Mouse (Mus musculus): ENCODE measurements around the gene Olfr1024.

Olfr1024 gene

DNA sequence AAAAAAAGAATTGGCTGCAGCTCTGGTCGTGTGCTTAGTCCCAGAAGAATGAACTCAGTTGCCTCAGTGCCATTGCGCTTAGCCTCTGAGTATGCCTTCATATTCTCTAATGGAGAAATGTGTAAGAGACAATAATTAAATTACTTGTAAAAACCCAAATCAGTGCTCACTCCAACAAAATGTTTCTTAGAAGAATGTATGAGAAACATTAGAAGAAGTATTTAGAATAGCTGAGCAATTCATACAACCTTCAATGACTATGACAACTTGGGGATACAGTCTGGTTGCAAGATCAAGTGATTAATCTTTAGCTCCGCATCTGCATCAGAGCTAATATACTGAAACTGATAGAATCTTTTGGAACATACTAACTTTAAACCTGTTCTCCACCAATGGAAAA, at the start of gene Olfr1024:
Gene Olfr1024, minus strand, starts transcription at position 101 of the 400 bp plus-strand sequence.
- DNase-seq (ENCODE audit: low spot score in 2 of 2): no peak

DNA sequence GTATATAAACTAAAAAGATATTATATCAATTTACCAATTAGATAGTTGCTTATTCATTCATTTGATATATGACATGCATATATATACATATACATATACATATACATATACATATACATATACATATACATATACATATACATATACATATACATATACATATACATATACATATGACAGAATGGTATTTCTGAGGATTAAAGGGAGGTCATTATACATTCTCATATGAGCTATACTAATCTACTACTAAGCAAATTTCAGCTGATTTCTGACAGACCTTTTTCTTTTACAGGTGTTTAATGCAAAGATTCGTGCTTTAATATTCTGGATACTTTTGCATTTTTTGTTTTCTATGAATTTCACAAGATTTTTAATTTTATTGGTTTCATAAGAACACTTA, 45.3 kb upstream of the Olfr1024 start, which contains the start of gene Olfr1028:
Gene Olfr1028, plus strand, starts transcription at position 301 of the 400 bp plus-strand sequence.
- DNase-seq (ENCODE audit: low spot score in 2 of 2): no peak

DNA sequence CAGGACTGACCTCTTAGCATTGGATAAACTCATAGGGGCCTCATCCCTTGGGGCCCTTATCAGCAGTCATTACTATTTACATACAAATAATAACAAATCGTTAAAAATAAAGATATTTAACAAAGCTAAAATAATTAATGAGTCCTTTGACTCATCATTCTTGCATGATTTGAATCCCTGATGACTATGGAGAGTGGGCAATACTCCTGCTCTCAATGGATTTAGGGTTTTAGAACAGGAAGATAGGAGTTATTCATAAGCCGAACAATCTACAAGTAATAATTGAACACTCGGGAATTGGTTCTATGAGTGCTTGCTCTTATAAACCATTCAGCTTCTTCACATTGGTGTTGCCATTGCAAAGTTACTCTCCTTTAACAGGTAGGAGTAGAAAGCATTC, 16.4 kb upstream of the Olfr1024 start, which contains the start of gene Olfr1026:
Gene Olfr1026, plus strand, starts transcription at position 301 of the 400 bp plus-strand sequence.
- no peak for DNase-seq (ENCODE audit: low spot score in 2 of 2)

DNA sequence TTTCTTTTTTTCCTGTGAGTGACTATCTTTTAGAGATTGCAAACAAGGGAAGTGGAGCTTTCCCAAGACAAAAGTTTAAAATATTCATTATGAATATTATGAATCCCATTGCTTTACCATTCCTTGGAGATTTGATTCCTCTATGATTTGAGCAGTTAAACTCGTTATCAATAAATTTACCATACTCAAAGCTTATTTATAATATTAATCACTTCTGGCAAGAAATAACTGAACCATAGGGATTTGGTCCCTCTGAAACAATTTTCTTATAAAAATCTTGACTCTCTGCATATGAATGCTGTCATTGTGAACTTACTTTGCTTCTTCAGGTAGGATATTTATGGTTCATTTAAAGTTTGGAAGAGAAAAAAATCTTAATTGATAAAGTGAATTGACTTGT, 10.0 kb upstream of the Olfr1024 start, which contains the start of gene Olfr1025-ps1:
Gene Olfr1025-ps1, plus strand, starts transcription at position 301 of the 400 bp plus-strand sequence.
- DNase-seq (ENCODE audit: low spot score in 2 of 2): no peak

DNA sequence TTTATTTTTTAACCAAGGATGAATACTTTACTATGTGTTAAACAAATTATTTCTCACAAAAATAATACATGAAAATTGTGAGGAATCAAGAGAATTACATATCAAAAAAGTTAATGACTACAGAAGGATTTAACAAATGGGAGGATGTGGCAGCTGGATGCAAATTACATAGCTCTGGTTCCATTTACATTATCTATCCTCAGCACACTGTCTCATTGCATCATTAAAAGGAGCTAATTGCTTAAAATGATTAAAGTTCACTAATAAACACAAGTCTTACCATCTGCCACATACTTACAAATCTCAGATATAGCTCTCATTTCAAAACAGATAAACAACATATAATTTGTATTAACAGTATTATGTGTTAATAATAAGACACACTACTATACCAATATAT, 8.3 kb upstream of the Olfr1024 start:
- no peak for DNase-seq (ENCODE audit: low spot score in 2 of 2)

DNA sequence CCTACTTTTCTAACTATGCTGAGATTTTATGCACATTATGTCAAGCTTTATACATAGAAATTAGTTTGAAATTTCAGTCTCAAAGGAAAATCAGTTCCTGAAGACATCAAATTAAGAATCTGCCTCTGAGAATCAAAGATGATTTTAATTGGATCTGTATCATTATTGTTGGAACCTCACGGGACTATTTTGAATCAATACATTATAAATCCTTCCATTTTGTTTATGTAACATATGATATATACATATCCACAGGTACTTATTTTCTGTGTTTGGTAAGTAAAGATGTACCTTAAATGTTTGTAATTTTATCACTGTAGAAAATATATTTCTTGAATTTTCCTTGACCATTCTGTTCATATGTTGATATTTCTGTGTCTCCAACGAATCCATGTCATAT, 19.5 kb downstream of the Olfr1024 start, which contains the start of gene Olfr1023:
Gene Olfr1023, plus strand, starts transcription at position 301 of the 400 bp plus-strand sequence.
- no peak for DNase-seq (ENCODE audit: low spot score in 2 of 2)

DNA sequence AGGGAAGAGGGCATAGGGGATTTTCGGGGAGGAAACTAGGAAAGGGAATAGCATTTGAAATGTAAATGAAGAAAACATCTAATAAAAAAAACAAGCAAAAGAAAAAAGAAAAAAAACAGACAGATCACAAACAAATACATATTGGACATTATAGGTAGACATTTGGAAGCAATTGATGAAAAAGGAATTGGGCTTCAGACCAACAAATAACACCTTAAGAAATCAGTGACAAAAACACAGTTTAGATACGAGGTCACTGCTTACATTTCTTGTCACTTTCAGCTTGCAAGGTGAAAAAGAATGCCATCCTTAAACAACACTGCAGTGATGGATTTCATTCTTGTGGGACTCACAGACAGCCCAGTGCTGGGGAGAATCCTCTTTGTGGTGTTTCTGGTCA, 36.6 kb downstream of the Olfr1024 start, which contains the start of gene Olfr1022:
Gene Olfr1022, plus strand, starts transcription at position 301 of the 400 bp plus-strand sequence.
- no peak for DNase-seq (ENCODE audit: low spot score in 2 of 2)
